Mouse (Mus musculus): ENCODE measurements around the gene Arhgap8. TPM values are rescaled to one million over a fixed set of nuclear protein-coding genes. Genes with fewer than 3 reads are reported as not detected.
"Not testable (repeated sequence)": the region's sequence is repeated elsewhere in the genome, so short reads cannot be mapped to it uniquely, and the experiment has no call there.

Gene Arhgap8
- total RNA-seq, 2 experiments from 2014 or later, result 0.25 to 0.33 TPM

GRCm38 (mm10) chr15:84730893-84731292, 11.0 kb downstream of the Arhgap8 start:
- DNase-seq (ENCODE audit: extremely low spot score in 1 of 2, low spot score in 1 of 2), result no peak

GRCm38 (mm10) chr15:84731676-84732424, 12.0 kb downstream of the Arhgap8 start:
- no peak for DNase-seq (ENCODE audit: extremely low spot score in 1 of 2, low spot score in 1 of 2)

GRCm38 (mm10) chr15:84732425-84732749, 12.5 kb downstream of the Arhgap8 start:
- DNase-seq (ENCODE audit: extremely low spot score in 1 of 2, low spot score in 1 of 2), result no peak

GRCm38 (mm10) chr15:84736346-84736993, 16.6 kb downstream of the Arhgap8 start:
- DNase-seq (ENCODE audit: extremely low spot score in 1 of 2, low spot score in 1 of 2), result no peak

GRCm38 (mm10) chr15:84736994-84737346, 17.1 kb downstream of the Arhgap8 start:
- no peak for DNase-seq (ENCODE audit: extremely low spot score in 1 of 2, low spot score in 1 of 2)

- DNase-seq (ENCODE audit: extremely low spot score in 1 of 2, low spot score in 1 of 2), result no peak
Measured at GRCm38 (mm10) chr15:84738246-84738645, 18.4 kb downstream of the Arhgap8 start.

- DNase-seq (ENCODE audit: extremely low spot score in 1 of 2, low spot score in 1 of 2), result no peak
Measured at GRCm38 (mm10) chr15:84741573-84741972, 21.7 kb downstream of the Arhgap8 start.

- no peak for DNase-seq (ENCODE audit: extremely low spot score in 1 of 2, low spot score in 1 of 2)
Measured at GRCm38 (mm10) chr15:84743347-84743746, 23.5 kb downstream of the Arhgap8 start.

- no peak for DNase-seq (ENCODE audit: extremely low spot score in 1 of 2, low spot score in 1 of 2)
Measured at GRCm38 (mm10) chr15:84744308-84744707, 24.5 kb downstream of the Arhgap8 start.

GRCm38 (mm10) chr15:84745831-84746230, 26.0 kb downstream of the Arhgap8 start:
- no peak for DNase-seq (ENCODE audit: extremely low spot score in 1 of 2, low spot score in 1 of 2)

- peak; percentile 72 to 81 for DNase-seq (ENCODE audit: extremely low spot score in 1 of 2, low spot score in 1 of 2)
Measured at GRCm38 (mm10) chr15:84754987-84755386, 35.1 kb downstream of the Arhgap8 start.

- peak in 1 of 2 experiments; percentile 29 for DNase-seq (ENCODE audit: extremely low spot score in 1 of 2, low spot score in 1 of 2)
Measured at GRCm38 (mm10) chr15:84756426-84756825, 36.6 kb downstream of the Arhgap8 start.

- DNase-seq (ENCODE audit: extremely low spot score in 1 of 2, low spot score in 1 of 2), result peak in 1 of 2 experiments; percentile 70
Measured at GRCm38 (mm10) chr15:84758493-84758892, 38.6 kb downstream of the Arhgap8 start.

GRCm38 (mm10) chr15:84762712-84763422, 43.0 kb downstream of the Arhgap8 start:
- DNase-seq (ENCODE audit: extremely low spot score in 1 of 2, low spot score in 1 of 2), result no peak

- DNase-seq (ENCODE audit: extremely low spot score in 1 of 2, low spot score in 1 of 2), result no peak
Measured at GRCm38 (mm10) chr15:84763423-84763812, 43.6 kb downstream of the Arhgap8 start.

- no peak for DNase-seq (ENCODE audit: extremely low spot score in 1 of 2, low spot score in 1 of 2)
Measured at GRCm38 (mm10) chr15:84766621-84767020, 46.8 kb downstream of the Arhgap8 start.

GRCm38 (mm10) chr15:84768531-84768930, 48.7 kb downstream of the Arhgap8 start:
- not testable (repeated sequence) for DNase-seq (ENCODE audit: extremely low spot score in 1 of 2, low spot score in 1 of 2)

- DNase-seq (ENCODE audit: extremely low spot score in 1 of 2, low spot score in 1 of 2), result no peak
Measured at GRCm38 (mm10) chr15:84769641-84770341, 49.9 kb downstream of the Arhgap8 start.

GRCm38 (mm10) chr15:84772191-84773111, 52.6 kb downstream of the Arhgap8 start:
- no peak for DNase-seq (ENCODE audit: extremely low spot score in 1 of 2, low spot score in 1 of 2)
